Mouse (Mus musculus): ENCODE results near the gene Nlrc4.
"Not testable (repeated sequence)": the region's sequence is repeated elsewhere in the genome, so short reads cannot be mapped to it uniquely, and the experiment has no call there.

Nlrc4 gene

DNA sequence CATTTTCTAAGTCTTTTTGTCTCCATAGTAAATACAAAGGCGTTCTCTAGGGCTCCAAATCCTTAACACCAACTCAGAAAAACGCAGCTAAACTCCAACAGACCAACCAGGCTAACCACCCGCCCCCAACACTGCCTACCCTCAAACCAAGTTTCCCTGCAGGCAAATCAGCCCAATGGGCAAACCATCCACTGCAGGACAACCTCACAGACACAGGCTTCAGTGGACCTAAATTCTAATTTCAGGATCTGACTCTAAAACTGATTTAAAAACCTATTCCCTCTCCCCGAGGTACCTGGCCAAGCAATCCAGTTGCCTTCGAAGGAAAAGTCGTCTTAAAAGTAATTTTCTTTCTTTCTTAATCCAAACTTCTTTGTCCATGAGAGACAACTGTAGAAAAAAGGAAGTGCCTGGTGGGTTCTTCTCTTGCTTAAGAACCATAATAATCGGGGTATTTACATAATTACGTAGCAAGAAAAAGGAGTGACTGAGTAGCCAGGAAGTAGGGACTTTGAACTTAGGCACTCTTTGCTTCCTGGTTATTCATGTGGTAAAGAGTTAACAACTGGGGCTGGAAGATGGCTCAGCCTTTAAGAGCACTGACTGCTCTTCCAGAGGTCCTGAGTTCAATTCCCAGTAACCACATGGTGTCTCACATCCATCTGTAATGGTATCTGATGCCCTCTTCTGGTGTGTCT is at the start of gene Nlrc4:
Nlrc4 (minus strand) TSS at position 432 of the 698 bp plus-strand sequence.
- DNase-seq = no peak

DNA sequence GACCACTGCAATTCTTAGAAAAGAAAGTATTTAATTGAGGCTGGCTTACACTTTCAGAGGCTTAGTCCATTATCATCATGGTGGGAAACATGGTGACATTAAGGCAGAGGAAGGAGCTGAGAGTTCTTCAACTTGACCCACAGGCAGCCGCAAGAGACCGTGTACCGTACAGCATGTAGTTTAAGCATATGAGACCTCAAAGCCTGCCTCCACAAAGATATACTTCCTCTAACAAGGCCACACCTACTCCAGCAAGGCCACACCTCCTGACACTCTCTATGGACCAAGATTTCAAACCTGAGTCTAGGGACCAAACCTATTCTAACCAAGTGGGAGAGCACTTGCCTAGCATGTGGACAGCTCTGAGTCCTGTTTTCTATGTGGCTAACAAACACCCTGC is 49.7 kb upstream of the Nlrc4 start:
- DNase-seq = no peak

DNA sequence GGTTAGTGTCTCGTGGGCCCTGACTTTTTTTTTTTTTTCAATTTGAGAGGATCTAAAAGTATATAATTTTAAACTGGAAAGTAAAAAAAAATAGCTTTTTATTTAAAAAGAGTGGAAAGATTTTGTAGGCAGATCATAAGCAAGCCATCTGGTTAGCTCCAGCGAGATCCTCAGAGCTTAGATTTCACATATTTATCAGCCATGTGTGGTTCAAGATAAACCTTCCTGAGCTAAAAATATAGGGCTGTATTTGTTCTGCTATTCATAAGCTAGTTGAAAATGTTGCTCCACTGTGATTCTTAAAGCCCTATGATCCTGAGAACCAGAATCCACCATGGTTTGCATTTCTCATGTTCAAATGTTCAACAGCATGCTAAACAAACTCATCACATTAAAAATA is 49.0 kb upstream of the Nlrc4 start:
- DNase-seq = no peak

DNA sequence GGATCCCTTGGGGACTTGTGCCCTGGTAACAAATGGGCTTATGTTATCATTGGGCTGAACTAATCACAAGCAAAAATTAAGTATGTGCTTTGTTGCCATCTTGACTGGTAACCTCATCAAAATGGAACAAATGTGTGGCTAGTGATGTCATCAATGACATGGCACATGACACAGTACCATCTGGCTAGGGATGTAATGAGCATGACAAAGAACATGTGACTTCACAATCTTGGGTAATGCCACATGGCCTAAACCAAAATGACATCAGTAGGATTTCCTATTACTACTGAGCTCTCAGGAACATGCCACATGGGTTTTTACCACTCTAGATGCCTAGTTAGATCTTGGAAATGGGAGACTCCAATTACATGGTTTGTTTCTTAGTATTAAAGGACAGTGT is 42.1 kb upstream of the Nlrc4 start:
- no peak for DNase-seq

DNA sequence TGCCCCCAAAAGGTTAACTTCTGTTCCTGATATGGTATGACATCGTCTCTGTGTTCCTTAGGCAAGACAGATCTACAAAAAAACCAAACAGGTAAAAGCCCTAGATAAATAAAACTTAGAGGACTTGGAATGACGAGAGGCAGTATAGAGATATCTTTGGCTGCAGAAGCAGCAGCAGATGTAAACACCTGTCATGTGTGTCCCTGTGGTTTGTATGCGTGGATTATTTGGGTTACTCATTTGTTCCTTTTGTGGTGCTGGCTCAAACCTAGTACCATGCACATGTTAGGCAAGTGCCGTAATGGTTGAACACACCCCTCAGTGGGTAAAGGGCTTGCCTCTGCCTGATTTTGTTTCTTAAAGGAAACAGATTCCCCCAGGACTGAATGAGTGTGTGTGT is 41.3 kb upstream of the Nlrc4 start:
- no peak for DNase-seq

DNA sequence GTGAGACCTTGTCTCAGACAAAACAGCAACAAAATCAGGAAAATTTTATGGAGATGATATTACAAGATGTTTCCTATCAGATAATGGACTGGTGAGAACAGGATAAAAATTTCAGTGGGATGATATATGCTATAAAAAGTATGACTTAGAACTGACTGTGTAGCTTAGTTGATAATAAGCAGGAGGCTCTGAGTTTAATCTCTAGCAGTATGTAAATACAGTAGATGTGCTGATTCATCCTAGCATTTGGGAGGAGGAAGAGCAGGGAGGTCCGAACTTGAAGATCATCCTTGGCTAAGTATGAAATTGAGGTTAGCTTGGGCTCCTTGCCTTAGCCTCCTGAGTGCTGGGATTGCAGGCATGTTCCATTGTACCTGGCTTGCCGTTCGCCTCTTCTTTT is 32.6 kb upstream of the Nlrc4 start:
- no peak for DNase-seq

DNA sequence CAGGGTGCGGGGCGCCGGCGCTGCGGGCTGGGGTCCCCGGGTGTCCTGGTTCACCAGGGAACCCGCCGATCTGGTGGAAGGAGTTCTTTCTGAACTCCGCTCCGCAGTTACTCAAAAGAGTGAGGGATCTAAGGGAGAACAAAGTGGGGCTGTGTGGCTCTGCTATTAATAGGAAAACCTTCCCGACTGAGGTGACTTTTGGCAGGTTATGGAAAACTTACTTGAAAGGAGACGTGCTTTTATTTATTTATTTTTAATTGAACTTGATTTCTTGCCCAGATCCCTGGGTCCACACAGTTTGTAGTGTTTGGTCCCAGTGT is 30.9 kb upstream of the Nlrc4 start:
- no peak for DNase-seq

DNA sequence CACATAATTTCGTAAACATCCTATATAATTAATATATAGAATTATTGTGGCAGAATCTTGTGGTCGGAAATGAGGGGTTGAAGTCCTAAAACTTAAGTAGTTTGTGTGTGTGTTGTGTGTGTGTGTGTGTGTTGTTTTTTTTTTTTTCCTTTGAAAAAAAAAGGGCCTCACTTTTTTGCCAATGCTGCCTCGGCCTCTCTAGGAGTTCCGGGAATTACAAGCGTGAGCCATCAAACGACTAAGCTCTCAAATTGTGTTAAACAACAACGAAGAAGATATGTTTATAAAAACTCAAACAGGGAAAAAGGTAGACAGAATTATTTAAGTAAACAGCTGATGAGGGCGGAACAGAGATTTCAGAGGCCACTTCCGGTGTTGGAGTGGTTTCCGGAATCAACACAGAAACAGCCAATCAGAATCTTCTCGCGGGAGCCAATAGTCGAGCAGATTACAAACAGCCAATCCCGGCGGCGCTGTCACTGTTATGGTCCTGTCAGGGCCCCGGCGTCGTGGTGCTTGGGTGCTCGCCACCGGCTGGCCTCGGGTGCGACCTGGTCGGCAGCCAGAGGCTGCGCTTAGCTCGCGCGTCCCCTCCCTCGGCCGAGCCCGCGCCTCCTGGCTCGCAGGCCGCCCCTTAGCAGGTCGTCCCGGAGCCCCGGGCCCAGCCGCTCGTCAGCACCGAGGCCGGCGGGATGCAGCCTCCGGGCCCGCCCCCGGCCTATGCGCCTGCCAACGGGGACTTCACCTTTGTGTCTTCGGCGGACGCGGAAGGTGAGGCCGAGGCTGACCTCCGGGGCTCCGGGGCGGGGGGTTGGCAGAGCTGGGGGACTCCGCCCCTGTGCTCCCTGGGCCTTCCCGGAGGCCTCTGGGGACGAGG is 30.3 kb upstream of the Nlrc4 start, which contains the start of gene Yipf4:
Yipf4 (plus strand) TSS at position 470 of the 877 bp plus-strand sequence.
- peak; percentile 97 for DNase-seq

DNA sequence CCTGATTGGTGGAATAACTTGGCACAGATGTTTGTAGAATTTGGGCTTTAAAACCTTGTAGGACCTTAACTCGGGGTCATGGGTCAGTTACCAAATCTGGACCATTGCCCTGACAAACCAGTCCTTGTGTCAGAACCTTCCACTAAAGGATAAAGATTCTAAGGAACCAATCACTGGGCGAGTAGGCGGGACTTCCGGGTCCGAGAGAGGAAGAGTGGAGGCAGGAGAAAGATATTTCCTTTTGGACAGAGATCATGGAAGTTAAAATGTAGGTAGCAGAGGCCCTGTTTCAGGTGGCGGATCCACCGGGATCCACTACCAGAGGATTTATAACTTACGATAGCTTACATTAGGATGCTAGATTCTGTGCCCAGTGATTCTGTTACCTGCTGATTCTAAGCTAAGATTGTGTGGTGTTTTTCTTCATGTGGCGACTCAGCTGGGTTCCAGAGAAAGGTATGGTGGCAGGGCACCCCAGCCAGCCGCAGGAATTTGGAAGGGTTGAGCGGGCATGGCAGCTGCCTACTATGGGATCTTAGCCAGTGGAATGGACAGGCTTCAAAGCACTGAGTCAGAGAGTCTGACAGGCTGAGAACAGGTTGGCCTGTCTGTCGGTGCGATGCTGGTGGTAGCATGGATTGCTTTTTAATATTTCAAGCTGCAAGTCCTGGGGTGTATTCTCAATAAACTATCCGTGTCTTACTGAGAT is 21.6 kb upstream of the Nlrc4 start:
- no peak for DNase-seq

DNA sequence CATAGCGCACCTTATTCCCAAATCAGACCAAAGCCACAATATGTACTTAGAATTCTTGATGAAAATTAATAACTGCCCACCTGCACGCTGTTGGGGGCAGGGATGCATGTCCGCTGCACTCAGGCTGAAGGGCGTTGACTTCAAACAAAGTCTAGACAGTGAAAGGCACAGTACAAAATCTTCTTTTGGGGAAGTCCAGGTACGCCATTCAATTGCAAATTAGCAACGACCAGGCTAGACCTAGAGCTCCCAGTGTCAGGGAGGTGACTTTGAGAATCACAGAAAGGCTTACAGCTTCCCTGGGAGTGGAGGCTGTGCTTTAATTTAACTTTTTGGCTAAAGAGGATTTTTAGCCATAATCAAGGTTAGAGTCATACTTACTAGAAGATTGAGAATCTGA is 11.2 kb upstream of the Nlrc4 start:
- DNase-seq = not testable (repeated sequence)

DNA sequence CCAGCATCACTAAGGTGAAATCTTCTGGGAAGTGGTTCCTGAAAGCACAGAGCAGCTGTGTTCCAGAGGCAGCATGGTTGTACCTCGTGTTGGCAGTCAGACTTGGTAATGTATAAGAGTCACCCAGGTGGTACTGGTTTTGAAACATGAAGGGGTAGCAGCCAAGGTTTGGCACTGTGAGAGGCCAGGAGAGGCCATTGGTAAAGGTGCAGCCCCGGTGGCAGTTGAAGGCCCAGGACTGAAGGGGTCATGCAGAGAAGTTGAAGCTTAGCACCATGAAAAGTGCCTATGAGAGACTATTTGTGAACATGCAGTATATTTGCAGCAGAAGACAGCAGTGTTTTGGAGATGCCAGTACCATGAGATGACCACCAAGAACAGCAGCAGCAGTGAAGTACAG is 9.0 kb upstream of the Nlrc4 start:
- DNase-seq = not testable (repeated sequence)

DNA sequence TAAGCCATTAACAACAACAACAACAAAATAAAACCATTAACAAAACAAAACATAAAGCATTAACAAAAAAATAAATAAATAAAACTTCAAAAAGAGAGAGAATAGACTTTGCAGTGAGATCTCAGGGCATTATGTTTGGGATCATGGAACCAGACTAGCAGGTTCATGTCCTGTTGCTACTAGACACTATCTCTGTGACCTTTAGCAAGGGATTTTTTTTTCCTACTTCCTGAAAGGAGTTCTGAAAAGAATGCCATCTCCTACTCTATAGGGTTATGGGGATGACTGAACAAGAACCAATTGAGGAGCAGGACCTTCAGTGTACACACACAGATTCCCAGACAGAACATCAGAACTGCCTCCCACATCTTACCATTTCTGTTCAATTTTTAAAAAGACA is 4.6 kb upstream of the Nlrc4 start:
- no peak for DNase-seq

DNA sequence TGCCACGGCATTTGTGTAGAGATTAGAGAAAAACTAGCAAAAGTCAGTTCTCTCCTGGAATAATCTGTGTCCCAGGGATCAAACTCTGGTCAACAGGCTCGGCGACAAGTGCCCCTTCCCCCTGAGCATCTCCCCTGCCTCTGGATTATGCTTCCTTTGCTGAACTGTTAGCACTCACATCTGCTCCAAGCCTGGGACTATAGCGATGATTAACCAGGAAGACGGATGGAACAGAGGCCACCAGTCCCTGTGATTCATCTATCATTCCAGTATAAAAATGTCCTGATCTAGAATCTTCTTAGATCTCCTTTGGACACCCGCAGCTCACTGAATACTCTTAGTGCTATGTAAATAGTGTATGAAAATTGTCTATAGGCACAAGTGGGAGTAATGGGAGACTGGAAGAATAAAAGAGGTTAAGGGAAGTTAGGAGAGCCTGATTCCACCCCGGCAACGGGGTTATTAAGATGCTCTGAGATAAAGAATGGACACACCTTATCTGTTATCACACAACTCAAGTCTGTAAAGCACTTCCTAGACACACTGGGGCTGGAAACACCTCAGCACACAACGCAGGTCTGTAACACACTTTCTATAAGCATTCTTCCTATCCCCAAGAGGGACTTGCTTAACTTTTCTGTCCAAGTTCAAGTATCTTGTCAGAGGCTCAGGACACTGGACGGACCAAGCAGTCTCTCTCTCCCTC is 817 bp downstream of the Nlrc4 start:
- no peak for DNase-seq

DNA sequence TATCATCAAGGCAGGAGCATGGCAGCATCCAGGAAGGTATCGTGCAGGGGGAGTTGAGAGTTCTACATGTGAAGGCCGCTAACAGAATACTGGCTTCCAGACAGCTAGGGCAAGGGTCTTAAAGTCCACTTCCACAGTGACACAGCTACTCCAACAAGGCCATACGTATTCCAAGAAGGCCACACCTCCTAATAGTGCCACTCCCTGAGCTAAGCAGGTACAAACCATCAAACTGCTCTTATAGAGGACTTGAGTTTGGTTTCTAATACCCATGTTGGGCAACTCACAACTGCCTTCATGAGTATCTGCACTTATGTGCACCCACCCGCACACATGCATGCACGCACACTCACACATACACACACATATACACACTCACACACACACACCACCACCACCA is 2.1 kb downstream of the Nlrc4 start:
- DNase-seq = no peak

DNA sequence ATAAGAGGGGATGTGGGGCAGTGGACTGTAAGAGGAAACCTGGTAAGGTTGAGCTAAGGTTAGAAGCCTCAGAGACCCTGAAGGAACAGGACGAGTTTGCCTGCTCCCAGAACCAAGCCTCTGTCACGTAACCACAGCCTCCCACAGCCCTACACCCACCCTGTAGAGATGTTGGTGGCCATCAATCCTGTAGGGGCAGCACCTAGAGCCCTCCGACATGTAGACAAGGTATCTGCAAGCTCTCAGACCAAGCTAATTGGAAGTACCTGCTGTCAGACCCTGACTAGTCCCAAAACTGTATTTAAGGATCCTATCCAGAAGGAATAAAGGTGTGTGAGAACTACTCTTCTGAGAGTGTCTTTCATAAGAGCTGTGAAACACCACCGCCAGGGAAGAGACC is 3.5 kb downstream of the Nlrc4 start:
- DNase-seq = no peak

DNA sequence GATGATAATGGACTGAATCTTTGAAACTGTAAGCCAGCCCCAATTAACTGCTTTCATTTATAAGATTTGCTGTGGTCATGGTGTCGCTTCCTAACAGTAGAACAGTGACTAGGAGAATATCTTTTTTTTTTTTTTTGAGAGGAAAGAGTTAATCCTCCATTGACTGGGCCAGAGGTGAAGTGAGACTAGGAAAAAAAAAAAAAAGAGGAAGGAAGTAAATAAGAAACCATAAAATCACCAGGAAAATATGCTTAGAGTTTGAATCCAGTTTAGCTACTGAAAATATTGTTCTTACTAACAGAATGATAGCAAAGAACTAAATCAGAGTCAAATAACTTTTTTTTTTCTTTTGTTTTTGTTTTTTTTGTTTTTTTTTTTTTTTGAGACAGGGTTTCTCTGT is 4.3 kb downstream of the Nlrc4 start:
- DNase-seq = no peak

DNA sequence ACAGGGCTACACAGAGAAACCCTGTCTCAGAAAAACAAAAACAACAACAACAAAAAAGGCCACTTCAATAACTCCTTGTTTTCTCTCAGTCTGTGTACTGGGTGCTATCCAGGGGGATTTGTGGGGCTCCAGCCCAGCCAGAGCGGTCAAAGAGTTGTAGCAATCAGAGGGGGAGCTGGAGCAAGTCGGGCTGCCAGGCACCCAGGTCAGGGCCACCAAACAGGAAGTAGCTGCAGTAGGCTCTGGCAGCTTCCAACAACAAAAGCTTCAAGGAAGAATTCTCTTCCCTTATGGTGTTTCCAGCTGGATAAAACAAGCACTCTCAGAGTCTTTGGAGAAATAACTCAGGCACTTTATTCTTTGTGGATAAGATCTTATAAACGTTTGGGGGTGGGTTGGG is 5.0 kb downstream of the Nlrc4 start:
- no peak for DNase-seq

DNA sequence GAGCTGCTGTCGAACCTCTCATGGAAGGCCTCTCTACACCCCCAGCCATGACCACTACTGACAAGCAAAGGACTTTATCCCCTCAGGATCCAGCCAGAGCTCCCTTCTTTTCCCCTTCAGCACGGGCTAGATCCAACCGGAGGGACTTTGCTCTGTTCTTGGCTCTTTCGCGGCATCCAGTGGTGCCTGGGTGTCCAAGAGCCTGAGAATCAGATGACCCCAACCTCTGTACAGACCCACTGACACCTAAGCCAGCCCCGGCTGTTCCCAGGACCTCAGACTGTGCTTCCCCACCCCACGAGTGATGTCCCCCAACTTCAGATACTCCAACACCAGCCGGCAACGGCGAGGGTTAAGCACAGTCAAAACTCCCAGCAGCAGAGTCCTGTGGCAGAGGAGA is 9.2 kb downstream of the Nlrc4 start:
- DNase-seq = no peak

DNA sequence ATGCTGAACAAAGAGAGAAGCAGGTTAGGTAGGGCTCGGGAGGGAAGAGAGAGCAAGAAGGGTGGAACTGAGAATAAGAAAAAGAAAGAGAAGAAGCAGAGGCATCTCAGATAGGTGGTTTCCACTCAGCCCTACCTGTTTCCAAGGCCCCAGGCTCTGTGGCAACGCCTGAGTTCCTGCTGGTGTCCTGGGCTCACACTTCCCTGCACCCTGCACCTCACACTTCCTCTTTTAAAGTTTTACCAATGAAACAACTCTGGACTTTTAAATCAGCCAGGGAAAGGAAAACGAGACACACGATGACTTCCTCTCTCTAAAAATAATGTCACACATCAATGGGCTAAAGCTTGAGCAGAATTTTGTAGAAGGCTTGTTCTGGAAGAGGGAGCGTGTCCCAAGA is 18.5 kb downstream of the Nlrc4 start:
- no peak for DNase-seq

DNA sequence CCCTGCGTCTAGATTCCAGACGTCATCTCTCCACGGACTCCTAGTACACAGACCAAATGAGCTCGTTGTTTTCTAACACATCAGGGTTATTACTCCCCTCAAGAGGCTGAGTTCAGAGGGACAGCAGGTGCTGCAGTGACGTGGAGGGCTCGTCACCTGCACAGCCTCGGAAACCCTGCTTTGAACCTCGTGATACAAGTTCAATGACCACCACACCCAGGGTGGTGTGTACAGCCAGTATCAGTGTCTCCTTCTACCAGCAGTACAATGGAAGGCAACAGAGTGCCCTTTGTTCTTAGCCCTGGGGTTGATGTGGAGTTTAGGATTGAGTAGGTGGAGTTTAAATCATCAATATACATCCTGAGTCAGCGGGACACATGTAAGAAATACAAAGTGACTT is 21.2 kb downstream of the Nlrc4 start:
- no peak for DNase-seq

DNA sequence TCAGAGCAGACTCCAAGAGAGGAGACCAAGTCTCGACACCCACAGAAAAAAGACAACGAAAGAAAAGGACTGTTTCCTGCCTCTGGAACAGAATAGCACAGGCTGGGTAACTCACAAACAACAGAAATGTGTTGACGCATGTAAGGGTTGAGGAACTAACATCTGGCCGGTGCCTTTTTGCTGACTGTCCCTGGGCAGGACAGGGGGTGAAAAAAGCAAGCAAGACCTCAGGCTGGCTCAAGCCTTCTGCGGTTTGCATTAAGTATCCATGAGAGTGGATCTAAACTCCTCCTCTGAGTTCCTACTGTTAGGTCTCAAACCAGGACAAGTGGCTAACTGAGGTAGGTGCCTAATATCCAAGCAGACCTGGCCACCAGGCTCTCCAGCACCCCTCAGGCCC is 26.3 kb downstream of the Nlrc4 start:
- DNase-seq = no peak

DNA sequence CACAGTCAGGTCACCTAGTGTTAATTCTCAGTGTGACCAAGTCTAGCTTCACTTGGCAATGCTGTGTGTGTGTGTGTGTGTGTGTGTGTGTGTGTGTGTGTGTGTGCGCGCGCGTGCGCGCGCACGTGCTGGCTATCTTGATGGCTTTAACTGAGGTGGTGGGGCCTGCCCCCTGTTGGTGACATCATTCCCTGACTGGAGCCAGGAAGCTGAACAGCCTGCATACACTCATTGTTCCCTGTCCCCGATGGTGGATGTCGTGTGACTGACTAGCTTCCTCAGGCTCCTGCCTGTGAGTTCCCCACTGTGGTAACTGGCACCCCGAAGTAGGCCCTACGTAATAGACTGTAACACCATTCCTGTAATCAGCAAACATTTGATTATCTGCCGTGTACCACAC is 27.5 kb downstream of the Nlrc4 start:
- peak; percentile 39 for DNase-seq

DNA sequence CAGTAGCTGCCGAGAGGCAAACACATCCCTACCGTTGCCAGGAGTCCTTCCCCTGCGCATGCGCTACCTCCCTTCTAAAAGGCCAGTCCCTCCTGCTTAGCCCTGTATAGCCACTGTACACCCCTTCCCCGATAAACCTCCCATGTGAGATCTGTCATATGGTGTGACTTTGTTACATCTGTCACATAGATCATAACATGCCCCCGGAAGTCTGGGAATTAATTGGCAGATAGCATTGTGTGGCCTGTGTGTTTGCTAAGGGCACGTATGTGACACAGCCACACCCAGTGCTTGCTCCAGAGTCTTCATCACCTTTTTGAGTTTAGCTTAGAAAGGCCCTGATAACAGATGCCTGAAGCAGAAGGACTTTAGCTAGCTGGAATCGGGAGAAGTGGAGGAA is 28.9 kb downstream of the Nlrc4 start:
- no peak for DNase-seq

Data from embryo, embryonic 11 days (tissue).